Mouse (Mus musculus) heart, embryonic 12.5 days (tissue): ENCODE results near the gene Smim12. TPM values are rescaled to one million over a fixed set of nuclear protein-coding genes. Genes with fewer than 3 reads are reported as not detected.

Experiments
- ATAC-seq: fragments of 200-750 bp; cut with Nextera tagmentation; 2 replicates; pipeline ENCODE4 v1.8.0; 2017; ENCODE audit warnings: moderate TSS enrichment, moderate library complexity; ENCODE audit not compliant: insufficient number of reproducible peaks, low FRiP score
- H3K27ac ChIP-seq: fragments of 300-500 bp; sonication (generic); 2 replicates; pipeline ENCODE4 v1.5.1; 2016; ENCODE audit warnings: mild to moderate bottlenecking, moderate library complexity; ENCODE audit not compliant: poor library complexity, severe bottlenecking
- H3K27me3 ChIP-seq: fragments of 300-500 bp; sonication (generic); replicated peaks from 2 replicates; pipeline ENCODE4 v1.6.1; 2016; ENCODE audit warnings: mild to moderate bottlenecking, moderate library complexity
- H3K36me3 ChIP-seq: fragments of 300-500 bp; sonication (generic); 2 replicates; pipeline ENCODE4 v1.6.1; 2016; ENCODE audit warnings: mild to moderate bottlenecking, moderate library complexity
- H3K4me1 ChIP-seq: fragments of 300-500 bp; sonication (generic); replicated peaks from 2 replicates; pipeline ENCODE4 v1.6.1; 2016; ENCODE audit warnings: mild to moderate bottlenecking
- H3K4me2 ChIP-seq: fragments of 300-500 bp; sonication (generic); 2 replicates; pipeline ENCODE4 v1.6.1; 2016; ENCODE audit warnings: mild to moderate bottlenecking, moderate library complexity
- H3K4me3 ChIP-seq: fragments of 300-500 bp; sonication (generic); 2 replicates; pipeline ENCODE4 v1.5.1; 2016; ENCODE audit warnings: mild to moderate bottlenecking
- H3K9ac ChIP-seq: fragments of 300-500 bp; sonication (generic); 2 replicates; pipeline ENCODE4 v1.6.1; 2016; ENCODE audit warnings: mild to moderate bottlenecking, moderate library complexity
- H3K9me3 ChIP-seq: fragments of 300-500 bp; sonication (generic); replicated peaks from 2 replicates; pipeline ENCODE4 v1.6.1; 2016; ENCODE audit warnings: mild to moderate bottlenecking, moderate library complexity
- WGBS: fragments of 180-500 bp; shearing (Covaris S2); methylation state at CpG from one replicate; pipeline ENCODE4 v1.1.7; 2016; 5-methylcytosine and 5-hydroxymethylcytosine counted together
- polyA plus RNA-seq: library from polyadenylated mRNA; unstranded; fragments of >200 nt; fragmentation: Nextera tagmentation; extraction: Ambion mirVana; gene quantifications from 2 replicates; pipeline ENCODE4 v1.2.1, GENCODE M21; 2016

Gene Smim12
- polyA plus RNA-seq, 1 experiment from 2014 or later = 58.7 TPM

DNA sequence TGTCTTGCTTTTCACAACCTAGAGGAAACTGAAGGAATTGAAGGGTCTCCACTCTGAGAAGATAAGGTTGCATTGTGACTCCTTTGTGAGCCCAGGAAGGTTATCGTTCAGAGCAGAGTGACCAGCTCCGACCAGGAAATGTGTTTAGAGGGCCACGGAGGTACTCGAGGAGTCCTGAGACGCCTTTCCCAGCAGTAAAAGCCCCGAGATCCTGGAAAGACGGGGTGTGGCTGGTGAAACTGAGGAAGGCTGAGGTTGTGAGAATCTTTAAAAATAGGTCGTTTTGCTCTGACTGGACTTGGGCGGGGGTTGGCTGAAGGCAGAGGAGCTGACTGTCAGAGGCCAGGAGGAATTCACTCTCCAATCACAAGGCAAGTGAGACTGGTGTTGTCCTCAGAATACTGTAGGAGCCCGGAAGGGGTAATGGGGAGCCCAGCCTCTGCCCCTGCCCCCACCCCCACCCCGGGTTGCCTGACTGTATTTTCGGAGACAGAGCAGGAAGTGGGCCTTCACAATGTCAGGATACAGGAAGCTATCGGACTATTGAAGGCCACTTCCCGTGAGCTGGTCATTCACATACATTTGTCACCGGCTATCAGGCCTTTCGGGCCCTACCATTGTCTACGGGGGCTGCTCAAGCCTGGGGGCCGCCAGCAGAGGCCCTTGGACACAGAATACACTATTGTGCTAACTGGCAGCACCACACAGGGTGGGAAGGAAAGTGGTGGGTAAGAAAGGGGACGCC is 20.0 kb downstream of the Smim12 start:
- ATAC-seq = peak; percentile 80
- peaks cover 18% of the 10 kb centered on the region for H3K4me1 ChIP-seq
- H3K9ac ChIP-seq = no peak overlapping the region
- H3K4me2 ChIP-seq = peak overlapping the region; percentile 12; the same call in 1 of the 2 replicates
- H3K36me3 ChIP-seq = no peaks in the 10 kb centered on the region
- peak overlapping the region; percentile 67 for H3K27ac ChIP-seq
- H3K4me3 ChIP-seq = no peak overlapping the region
- no peaks in the 10 kb centered on the region for H3K27me3 ChIP-seq
- no peaks in the 10 kb centered on the region for H3K9me3 ChIP-seq
- 53% methylated on average over 19 of the region's 19 CpGs for WGBS

GRCm38 (mm10) chr4:127264183-127264554 is 20.6 kb downstream of the Smim12 start:
- 39% methylated on average over 5 of the region's 5 CpGs for whole genome bisulfite sequencing
- H3K9me3 ChIP-seq = no peaks in the 10 kb centered on the region
- ATAC-seq = peak; percentile 57
- H3K36me3 ChIP-seq = no peaks in the 10 kb centered on the region
- peaks cover 13% of the 10 kb centered on the region; the same call in 1 of the 2 replicates for H3K4me1 ChIP-seq
- 0 out of 2 replicates have a peak, but pooled peaks cover 3% of the 10 kb centered on the region for H3K27me3 ChIP-seq
- H3K4me2 ChIP-seq = no peak overlapping the region; the same call in 1 of the 2 replicates
- peak overlapping the region; percentile 67 for H3K27ac ChIP-seq
- no peak overlapping the region for H3K4me3 ChIP-seq
- no peak overlapping the region for H3K9ac ChIP-seq

DNA sequence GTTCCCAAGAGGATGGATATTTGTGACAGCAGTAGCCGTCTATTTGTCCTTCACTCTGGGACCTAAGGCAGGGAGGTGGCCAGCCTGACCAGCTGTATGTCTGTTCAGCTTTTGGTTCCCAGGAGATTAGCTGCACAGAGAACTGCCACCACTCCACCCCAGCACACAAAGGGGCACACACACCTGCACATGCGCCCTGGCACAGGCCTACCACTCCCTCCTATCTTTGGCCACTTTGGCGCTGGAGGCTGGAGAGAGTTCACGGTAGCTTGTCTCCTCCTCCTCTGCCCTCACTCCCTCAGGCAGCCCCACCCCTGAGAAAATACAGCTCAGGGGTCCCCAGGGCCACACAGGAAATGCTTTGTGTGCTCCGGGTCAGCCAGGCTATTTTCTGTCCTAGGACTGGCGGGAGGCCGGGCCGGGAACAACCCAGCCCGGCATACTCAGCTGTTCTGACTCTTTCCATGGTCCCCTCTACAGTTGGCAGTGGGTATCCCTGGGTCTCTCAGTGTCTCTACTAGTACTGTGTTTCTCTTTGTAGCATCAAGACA is 34.9 kb downstream of the Smim12 start:
- Histone ChIP-seq H3K9me3 (no peaks in the 10 kb centered on the region), H3K4me1 (peaks cover 10% of the 10 kb centered on the region), H3K9ac (no peak overlapping the region), H3K4me2 (no peak overlapping the region), H3K4me3 (no peak overlapping the region), H3K36me3 (no peaks in the 10 kb centered on the region), H3K27me3 (no peaks in the 10 kb centered on the region), H3K27ac (no peak overlapping the region)
- WGBS = 41% methylated on average over 9 of the region's 9 CpGs
- ATAC-seq = peak; percentile 67; the same call in 1 of the 2 replicates

DNA sequence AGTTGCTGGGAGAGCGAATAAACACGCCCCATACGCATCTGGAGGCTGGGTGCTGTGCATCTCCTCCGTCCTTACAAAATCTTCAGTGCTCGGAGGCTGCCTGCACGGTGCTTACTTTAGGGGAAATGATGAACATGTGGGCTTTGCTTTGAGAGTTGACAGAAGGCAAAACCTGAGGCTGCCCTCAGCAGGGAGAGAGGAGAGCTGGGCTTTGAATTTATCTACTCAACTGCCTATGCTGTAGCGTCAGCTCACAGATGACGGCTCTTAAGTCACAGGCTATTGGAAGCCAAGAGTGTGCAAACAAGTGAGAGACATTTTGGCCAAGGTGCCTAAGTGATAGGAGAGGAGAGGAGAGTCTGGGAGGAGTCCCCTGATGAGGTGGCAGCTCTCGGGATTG is 35.7 kb downstream of the Smim12 start:
- H3K27ac ChIP-seq = no peak overlapping the region
- ATAC-seq = no peak
- WGBS = 68% methylated on average over 9 of the region's 9 CpGs

DNA sequence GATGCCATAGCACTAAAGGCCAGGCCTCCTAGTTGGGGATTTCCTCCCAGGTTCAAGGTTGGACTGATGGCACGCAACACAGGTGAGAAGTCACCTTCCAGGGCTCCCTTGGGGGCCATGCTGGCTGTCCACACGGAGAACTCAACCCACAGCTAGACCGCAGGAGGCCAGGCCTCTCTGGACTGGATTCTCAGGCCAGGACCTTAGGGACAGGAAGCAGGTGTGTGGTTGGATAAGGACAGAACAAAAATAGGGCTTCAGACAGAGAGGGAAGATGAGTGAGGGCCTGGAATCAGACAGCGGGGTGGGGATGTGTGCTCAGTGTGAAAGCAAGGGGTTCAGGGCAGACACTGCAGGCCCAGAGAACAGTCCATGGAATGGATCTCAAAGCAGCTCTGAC is 43.3 kb downstream of the Smim12 start:
- no peaks in the 10 kb centered on the region for H3K36me3 ChIP-seq
- no peaks in the 10 kb centered on the region for H3K9me3 ChIP-seq
- ATAC-seq = no peak; the same call in 1 of the 2 replicates
- peaks cover 30% of the 10 kb centered on the region for H3K4me1 ChIP-seq
- no peak overlapping the region for H3K9ac ChIP-seq
- H3K27ac ChIP-seq = no peak overlapping the region
- H3K4me3 ChIP-seq = no peak overlapping the region
- 42% methylated on average over 4 of the region's 4 CpGs for WGBS
- no peaks in the 10 kb centered on the region for H3K27me3 ChIP-seq
- no peak overlapping the region for H3K4me2 ChIP-seq

More for the DNA sequence above, 35.7 kb downstream of the Smim12 start:
- H3K9ac ChIP-seq = no peak overlapping the region
- no peaks in the 10 kb centered on the region for H3K9me3 ChIP-seq
- H3K4me3 ChIP-seq = no peak overlapping the region
- H3K4me2 ChIP-seq = no peak overlapping the region
- no peaks in the 10 kb centered on the region for H3K27me3 ChIP-seq
- H3K36me3 ChIP-seq = no peaks in the 10 kb centered on the region
- peaks cover 10% of the 10 kb centered on the region for H3K4me1 ChIP-seq

DNA sequence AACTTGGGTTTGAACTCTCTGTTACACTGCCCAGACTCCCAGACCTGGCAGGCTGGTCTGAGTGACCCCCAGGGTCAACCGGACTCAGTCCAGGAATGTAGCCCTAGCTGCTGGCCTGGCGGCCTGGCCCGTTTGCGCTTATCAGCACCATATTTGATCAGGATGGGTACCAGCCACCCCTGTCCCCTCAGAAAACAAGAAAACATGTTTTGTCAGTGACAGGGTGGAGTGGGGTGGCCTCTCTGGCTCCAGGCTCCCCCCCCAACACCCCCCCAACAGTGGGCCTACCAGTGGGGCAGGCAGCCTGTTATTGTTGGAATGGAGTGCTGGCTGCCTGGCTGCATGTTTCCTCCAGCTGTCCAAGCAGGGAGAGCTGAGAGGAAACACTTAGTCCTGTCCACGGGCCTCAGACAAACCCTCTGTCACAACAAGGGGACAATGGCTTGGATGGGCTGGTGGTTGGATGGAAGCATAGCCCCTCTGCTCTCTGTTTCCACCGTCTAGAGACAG is 45.5 kb downstream of the Smim12 start:
- Histone ChIP-seq H3K4me1 (peaks cover 34% of the 10 kb centered on the region), H3K9me3 (no peaks in the 10 kb centered on the region), H3K36me3 (no peaks in the 10 kb centered on the region), H3K9ac (no peak overlapping the region), H3K27me3 (no peaks in the 10 kb centered on the region), H3K4me3 (no peak overlapping the region), H3K27ac (peak overlapping the region; percentile 31; the same call in 1 of the 2 replicates), H3K4me2 (no peak overlapping the region)
- ATAC-seq = peak; percentile 85
- WGBS = 26% methylated on average over 6 of the region's 6 CpGs

GRCm38 (mm10) chr4:127292631-127293030 is 49.0 kb downstream of the Smim12 start:
- Histone ChIP-seq H3K9me3 (no peaks in the 10 kb centered on the region), H3K9ac (no peak overlapping the region), H3K36me3 (no peaks in the 10 kb centered on the region), H3K4me3 (no peak overlapping the region), H3K27me3 (no peaks in the 10 kb centered on the region), H3K4me1 (peaks cover 22% of the 10 kb centered on the region), H3K4me2 (no peak overlapping the region), H3K27ac (no peak overlapping the region)
- ATAC-seq = no peak
- 82% methylated on average over 5 of the region's 5 CpGs for WGBS

Other genes starting within 250 kb of the Smim12 start
- gene Sfpq, start 222.5 kb upstream of the Smim12 start, polyA plus RNA-seq = 82.5 and 91.4 TPM in 2 replicates
- 18.7 and 19.5 TPM in 2 replicates for gene Zmym1, start 182.6 kb upstream of the Smim12 start, polyA plus RNA-seq
- 15.9 and 17.8 TPM in 2 replicates for gene Zmym6, start 166.4 kb upstream of the Smim12 start, polyA plus RNA-seq
- 13.7 and 14.9 TPM in 2 replicates for gene Tmem35b, start 120.1 kb upstream of the Smim12 start, polyA plus RNA-seq
- gene Dlgap3, start 74.6 kb upstream of the Smim12 start, polyA plus RNA-seq = 0.73 and 0.95 TPM in 2 replicates
- 33.1 and 37.7 TPM in 2 replicates for gene Gja4, start 70.3 kb downstream of the Smim12 start, polyA plus RNA-seq
- gene Gjb3, start 87.1 kb downstream of the Smim12 start, polyA plus RNA-seq = 0.19 TPM in 1 of 2 replicates, not detected in the other
- gene Gjb4, start 110.3 kb downstream of the Smim12 start, polyA plus RNA-seq = not detected in 2 replicates
- gene Gjb5, start 114.4 kb downstream of the Smim12 start, polyA plus RNA-seq = 0.15 and 0.24 TPM in 2 replicates